Comparison of ENCODE assay signal across 10 mouse cellular contexts in genomic region chr17:6180421-6180820, GRCm38 (mm10).
A peak's percentile ranks its signal among the peaks of the same experiment; 100 is the strongest.
DNase-seq lines count a peak whose midpoint lies in the region; ATAC-seq and TF ChIP-seq lines count a peak whose summit lies in the region.
"Had no signal": no experiment of that assay in that cellular context is flagged by ENCODE, and none has a peak within 500 bp of the region (broad histone marks: within the 10 kb centered on the region; RNA-seq: fewer than 3 reads in every experiment).

No protein-coding gene starts in this region.

- H3K27ac ChIP-seq in bone marrow macrophage, adult 2 months (ENCODE audit: insufficient read depth, low read depth, low read length): peak overlapping the region; percentile 51
- H3K27ac ChIP-seq in macrophage: peak overlapping the region; percentile 78
- H3K27ac ChIP-seq in kidney, embryonic 16.5 days (ENCODE audit: low read length): no peak overlapping the region
- no peak overlapping the region for H3K27ac ChIP-seq in midbrain, embryonic 11.5 days (ENCODE audit: low read depth, low read length)
- H3K27ac ChIP-seq: kidney, postnatal 0 days; limb, embryonic 15.5 days had no signal

- no peak for TF ChIP-seq POLR2A in bone marrow macrophage, adult 2 months (IDR thresholded peaks at IDR 0.05; ENCODE audit: borderline replicate concordance, low read depth, low read length)

- H3K4me2 ChIP-seq in kidney, embryonic 16.5 days (replicated peaks; ENCODE audit: low read depth, low read length): no peak overlapping the region
- no peak overlapping the region for H3K4me2 ChIP-seq in midbrain, embryonic 11.5 days
- H3K4me2 ChIP-seq: limb, embryonic 15.5 days had no signal

- peaks cover 12% of the 10 kb centered on the region for H3K79me2 ChIP-seq in macrophage (ENCODE audit: inconsistent target)

- no peaks in the 10 kb centered on the region for H3K36me3 ChIP-seq in macrophage (ENCODE audit: inconsistent target)
- H3K36me3 ChIP-seq in kidney, embryonic 16.5 days (ENCODE audit: insufficient read depth, low read length): peaks cover 14% of the 10 kb centered on the region; the same call in 1 of the 2 replicates
- no peaks in the 10 kb centered on the region; the same call in 1 of the 2 replicates for H3K36me3 ChIP-seq in midbrain, embryonic 11.5 days (ENCODE audit: control insufficient read depth, insufficient read depth, low read length)

- 46% methylated on average over 3 of the region's 3 CpGs for WGBS in macrophage (ENCODE audit: missing documents)
- WGBS in kidney, embryonic 16.5 days: 44% methylated on average over 3 of the region's 3 CpGs
- 96% methylated on average over 3 of the region's 3 CpGs for WGBS in midbrain, embryonic 11.5 days

- H3K4me3 ChIP-seq in bone marrow macrophage, adult 2 months (ENCODE audit: insufficient read depth, low read length): no peak overlapping the region
- no peak overlapping the region for H3K4me3 ChIP-seq in macrophage (ENCODE audit: inconsistent target)
- no peak overlapping the region for H3K4me3 ChIP-seq in kidney, embryonic 16.5 days (ENCODE audit: low read length)
- no peak overlapping the region for H3K4me3 ChIP-seq in midbrain, embryonic 11.5 days (ENCODE audit: low read depth, low read length)
- H3K4me3 ChIP-seq: limb, embryonic 15.5 days had no signal

- no peak for TF ChIP-seq CTCF in bone marrow macrophage, adult 2 months (IDR thresholded peaks at IDR 0.05; ENCODE audit: low read depth, low read length)

- DNase-seq in left cerebral cortex, adult 11 months (ENCODE audit: low spot score): peak; percentile 64
- no peak for DNase-seq in left cerebral cortex, postnatal 10 days (ENCODE audit: extremely low spot score in 1 of 2, low spot score in 2 of 2)
- DNase-seq in NIH3T3 (ENCODE audit: low read depth): peak; percentile 39
- DNase-seq in midbrain, embryonic 11.5 days (ENCODE audit: low spot score, missing footprints): no peak

- no peak overlapping the region for H3K9ac ChIP-seq in kidney, embryonic 16.5 days (replicated peaks; ENCODE audit: low read length)
- no peak overlapping the region for H3K9ac ChIP-seq in midbrain, embryonic 11.5 days (ENCODE audit: low read length)
- H3K9ac ChIP-seq: limb, embryonic 15.5 days had no signal

- ATAC-seq in kidney, embryonic 16.5 days (ENCODE audit: low FRiP score, low TSS enrichment): no peak
- ATAC-seq in midbrain, embryonic 11.5 days (ENCODE audit: low FRiP score): no peak
- ATAC-seq: Patski had no signal

- H3K9me3 ChIP-seq in kidney, embryonic 16.5 days (ENCODE audit: low read length): peaks cover 3% of the 10 kb centered on the region; the same call in 1 of the 2 replicates
- no peaks in the 10 kb centered on the region for H3K9me3 ChIP-seq in midbrain, embryonic 11.5 days (ENCODE audit: control insufficient read depth, low read length)
- H3K9me3 ChIP-seq: limb, embryonic 15.5 days had no signal

- intact Hi-C loops in left cerebral cortex, postnatal 10 days (cut with DNase I): no loop called here

- H3K4me1 ChIP-seq in bone marrow macrophage, adult 2 months (ENCODE audit: control insufficient read depth, insufficient read depth, low read length): peaks cover 46% of the 10 kb centered on the region
- H3K4me1 ChIP-seq in kidney, embryonic 16.5 days (ENCODE audit: insufficient read depth, low read length): no peaks in the 10 kb centered on the region
- H3K4me1 ChIP-seq in midbrain, embryonic 11.5 days (ENCODE audit: control insufficient read depth, insufficient read depth, low read length): no peaks in the 10 kb centered on the region
- H3K4me1 ChIP-seq: limb, embryonic 15.5 days had no signal

- no peaks in the 10 kb centered on the region for H3K27me3 ChIP-seq in kidney, embryonic 16.5 days (ENCODE audit: insufficient read depth, low read length)
- H3K27me3 ChIP-seq in midbrain, embryonic 11.5 days (ENCODE audit: control insufficient read depth, insufficient read depth, low read length): no peaks in the 10 kb centered on the region
- H3K27me3 ChIP-seq: limb, embryonic 15.5 days; Patski had no signal

Comparison
In these comparisons a context has a peak if more than half of its experiments do, and no peak if none do; other contexts are left out.
1. DNase-seq: peak in left cerebral cortex, adult 11 months (single experiment) and NIH3T3 (single experiment); none in left cerebral cortex, postnatal 10 days (0 of 2) and midbrain, embryonic 11.5 days (single experiment).
2. H3K27ac ChIP-seq: peak in bone marrow macrophage, adult 2 months (single experiment) and macrophage (single experiment); none in kidney, embryonic 16.5 days (single experiment) and midbrain, embryonic 11.5 days (single experiment).